Mouse (Mus musculus): ENCODE measurements around the gene Zfp14. TPM values are rescaled to one million over a fixed set of nuclear protein-coding genes. Genes with fewer than 3 reads are reported as not detected.

Gene Zfp14
- total RNA-seq, 1 experiment, result 2.1 TPM

DNA sequence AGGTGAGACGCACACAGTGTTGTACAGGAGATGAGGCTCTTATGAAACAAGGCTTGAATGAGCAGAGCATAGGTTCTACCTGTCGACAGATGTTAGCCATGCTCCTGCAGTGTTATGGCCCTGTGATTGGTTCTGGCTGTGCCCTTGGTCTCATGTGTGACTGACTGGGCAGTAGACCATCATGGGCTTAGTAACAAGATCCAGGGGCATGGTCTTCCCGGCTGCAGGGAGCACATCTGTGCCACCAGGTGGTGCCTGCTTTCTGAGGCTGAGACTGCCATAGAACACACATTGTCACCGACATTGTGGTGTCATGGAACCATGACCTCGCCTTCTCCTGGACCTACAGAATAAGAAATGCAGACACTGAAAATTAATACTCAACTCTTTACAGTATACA, 25.8 kb downstream of the Zfp14 start:
- peaks cover 6 to 32% of the 10 kb centered on the region in 2 experiments; a peak in 3 of 4 replicates for H3K4me1 ChIP-seq (ENCODE audit: control insufficient read depth in 2 of 2, insufficient read depth in 2 of 2, low read length in 2 of 2, poor library complexity in 1 of 2)
- no peak overlapping the region for H3K27ac ChIP-seq (ENCODE audit: insufficient read depth, low read depth, low read length, poor library complexity, severe bottlenecking)
- H3K9me3 ChIP-seq (ENCODE audit: control insufficient read depth, insufficient read depth, low read depth, low read length), result no peaks in the 10 kb centered on the region
- in situ Hi-C loops (cut with MboI; ENCODE audit: low sequenced_read_pairs in 2 of 2, unreplicated experiment in 2 of 2), result no loop called here
- H3K36me3 ChIP-seq (ENCODE audit: control insufficient read depth, insufficient read depth, low read length, poor library complexity, severe bottlenecking), result peaks cover 50% of the 10 kb centered on the region
- TF ChIP-seq HCFC1 (IDR thresholded peaks at IDR 0.05; ENCODE audit: borderline replicate concordance, insufficient read depth, low read length) (no peak), ZNF384 (IDR thresholded peaks at IDR 0.05; ENCODE audit: low read depth, low read length) (no peak), ZC3H11A (IDR thresholded peaks at IDR 0.05; ENCODE audit: borderline replicate concordance, low read depth, low read length) (no peak), CHD2 (IDR thresholded peaks at IDR 0.05; ENCODE audit: low read depth, low read length) (no peak), MAFK (IDR thresholded peaks at IDR 0.05; ENCODE audit: insufficient read depth, low read depth, low read length) (no peak)
- H3K4me3 ChIP-seq (ENCODE audit: insufficient read depth in 1 of 2, low read depth in 1 of 2, low read length in 2 of 2, poor library complexity in 1 of 2, severe bottlenecking in 1 of 2), result no peak overlapping the region
- H3K9ac ChIP-seq (ENCODE audit: insufficient read depth, low read depth, low read length, poor library complexity, severe bottlenecking), result no peak overlapping the region
- DNase-seq (ENCODE audit: low read depth, low spot score), result no peak

DNA sequence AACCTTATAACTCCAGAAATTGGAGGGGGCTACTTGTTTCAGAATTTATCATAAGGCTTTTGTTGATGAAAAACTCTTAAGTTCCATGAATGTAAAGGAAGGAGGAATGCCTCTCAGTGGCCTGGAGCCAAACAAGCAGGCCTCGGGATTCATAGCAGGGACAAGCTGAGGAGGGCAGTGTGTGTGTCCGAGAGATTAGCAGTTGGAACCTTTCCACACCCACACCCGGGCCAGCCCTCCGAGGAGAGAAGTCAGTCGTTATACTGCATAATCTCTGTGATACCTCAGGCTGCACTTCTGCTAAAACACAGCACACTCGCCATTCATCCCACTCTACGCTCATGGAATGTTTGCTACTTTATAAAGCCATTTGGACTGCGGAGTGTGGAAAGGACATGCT, 27.4 kb downstream of the Zfp14 start:
- H3K9ac ChIP-seq (ENCODE audit: insufficient read depth, low read depth, low read length, poor library complexity, severe bottlenecking), result no peak overlapping the region
- DNase-seq (ENCODE audit: low read depth, low spot score), result no peak
- H3K4me1 ChIP-seq (ENCODE audit: control insufficient read depth in 2 of 2, insufficient read depth in 2 of 2, low read length in 2 of 2, poor library complexity in 1 of 2), result peaks cover 5 to 25% of the 10 kb centered on the region in 2 experiments; a peak in 3 of 4 replicates
- H3K4me3 ChIP-seq (ENCODE audit: insufficient read depth in 1 of 2, low read depth in 1 of 2, low read length in 2 of 2, poor library complexity in 1 of 2, severe bottlenecking in 1 of 2), result no peak overlapping the region
- no peaks in the 10 kb centered on the region for H3K9me3 ChIP-seq (ENCODE audit: control insufficient read depth, insufficient read depth, low read depth, low read length)
- TF ChIP-seq ZNF384 (IDR thresholded peaks at IDR 0.05; ENCODE audit: low read depth, low read length) (no peak), ZC3H11A (IDR thresholded peaks at IDR 0.05; ENCODE audit: borderline replicate concordance, low read depth, low read length) (no peak), CHD2 (IDR thresholded peaks at IDR 0.05; ENCODE audit: low read depth, low read length) (no peak), HCFC1 (IDR thresholded peaks at IDR 0.05; ENCODE audit: borderline replicate concordance, insufficient read depth, low read length) (no peak), MAFK (IDR thresholded peaks at IDR 0.05; ENCODE audit: insufficient read depth, low read depth, low read length) (no peak)
- in situ Hi-C loops (cut with MboI; ENCODE audit: low sequenced_read_pairs in 2 of 2, unreplicated experiment in 2 of 2), result no loop called here
- H3K36me3 ChIP-seq (ENCODE audit: control insufficient read depth, insufficient read depth, low read length, poor library complexity, severe bottlenecking), result peaks cover 60% of the 10 kb centered on the region
- H3K27ac ChIP-seq (ENCODE audit: insufficient read depth, low read depth, low read length, poor library complexity, severe bottlenecking), result no peak overlapping the region

DNA sequence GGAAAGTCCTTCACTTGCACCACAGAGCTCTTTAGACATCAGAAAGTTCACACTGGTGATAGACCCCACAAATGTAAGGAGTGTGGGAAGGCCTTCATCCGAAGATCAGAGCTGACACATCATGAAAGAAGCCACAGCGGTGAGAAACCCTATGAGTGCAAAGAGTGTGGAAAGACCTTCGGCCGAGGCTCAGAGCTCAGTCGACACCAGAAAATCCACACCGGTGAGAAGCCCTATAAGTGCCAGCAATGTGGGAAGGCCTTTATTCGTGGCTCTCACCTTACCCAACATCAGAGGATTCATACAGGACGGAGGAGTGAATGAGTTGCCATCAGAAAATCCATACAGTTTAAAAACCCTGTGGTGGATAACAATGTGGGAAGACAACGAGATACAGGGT, 27.9 kb downstream of the Zfp14 start:
- no peak for DNase-seq (ENCODE audit: low read depth, low spot score)
- no peak overlapping the region for H3K4me3 ChIP-seq (ENCODE audit: insufficient read depth in 1 of 2, low read depth in 1 of 2, low read length in 2 of 2, poor library complexity in 1 of 2, severe bottlenecking in 1 of 2)
- no peaks in the 10 kb centered on the region for H3K9me3 ChIP-seq (ENCODE audit: control insufficient read depth, insufficient read depth, low read depth, low read length)
- TF ChIP-seq CHD2 (IDR thresholded peaks at IDR 0.05; ENCODE audit: low read depth, low read length), result no peak
- TF ChIP-seq ZNF384 (IDR thresholded peaks at IDR 0.05; ENCODE audit: low read depth, low read length), result no peak
- no peak for TF ChIP-seq MAFK (IDR thresholded peaks at IDR 0.05; ENCODE audit: insufficient read depth, low read depth, low read length)
- no peak for TF ChIP-seq HCFC1 (IDR thresholded peaks at IDR 0.05; ENCODE audit: borderline replicate concordance, insufficient read depth, low read length)
- no peak for TF ChIP-seq ZC3H11A (IDR thresholded peaks at IDR 0.05; ENCODE audit: borderline replicate concordance, low read depth, low read length)
- no peak overlapping the region for H3K9ac ChIP-seq (ENCODE audit: insufficient read depth, low read depth, low read length, poor library complexity, severe bottlenecking)
- H3K4me1 ChIP-seq (ENCODE audit: control insufficient read depth in 2 of 2, insufficient read depth in 2 of 2, low read length in 2 of 2, poor library complexity in 1 of 2), result peaks cover 5 to 21% of the 10 kb centered on the region in 2 experiments; a peak in 3 of 4 replicates
- peaks cover 62% of the 10 kb centered on the region for H3K36me3 ChIP-seq (ENCODE audit: control insufficient read depth, insufficient read depth, low read length, poor library complexity, severe bottlenecking)
- H3K27ac ChIP-seq (ENCODE audit: insufficient read depth, low read depth, low read length, poor library complexity, severe bottlenecking), result no peak overlapping the region
- in situ Hi-C loops (cut with MboI; ENCODE audit: low sequenced_read_pairs in 2 of 2, unreplicated experiment in 2 of 2), result no loop called here

DNA sequence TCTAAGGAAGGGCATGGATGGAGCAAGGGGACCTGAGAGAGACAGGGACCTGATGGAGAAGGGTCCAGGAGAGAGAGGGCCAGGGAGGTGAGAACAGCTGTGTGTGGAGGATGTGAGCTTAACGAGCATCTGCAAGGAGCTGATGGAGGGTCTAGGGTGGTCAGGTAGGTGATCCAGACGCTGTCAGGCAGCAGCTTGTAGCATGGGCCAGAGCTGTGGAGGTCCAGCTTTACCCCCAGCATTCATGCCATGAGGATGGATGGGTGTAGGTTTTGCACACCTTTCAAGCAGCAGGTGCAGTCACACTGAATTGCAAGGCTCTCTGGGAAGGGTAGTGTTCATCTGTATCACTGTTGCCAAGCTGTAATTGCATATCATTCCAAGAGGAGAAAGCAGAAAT, 31.6 kb downstream of the Zfp14 start:
- Histone ChIP-seq H3K4me3 (ENCODE audit: insufficient read depth in 1 of 2, low read depth in 1 of 2, low read length in 2 of 2, poor library complexity in 1 of 2, severe bottlenecking in 1 of 2) (no peak overlapping the region), H3K27ac (ENCODE audit: insufficient read depth, low read depth, low read length, poor library complexity, severe bottlenecking) (no peak overlapping the region), H3K36me3 (ENCODE audit: control insufficient read depth, insufficient read depth, low read length, poor library complexity, severe bottlenecking) (peaks cover 67% of the 10 kb centered on the region), H3K9ac (ENCODE audit: insufficient read depth, low read depth, low read length, poor library complexity, severe bottlenecking) (no peak overlapping the region), H3K4me1 (ENCODE audit: control insufficient read depth in 2 of 2, insufficient read depth in 2 of 2, low read length in 2 of 2, poor library complexity in 1 of 2) (peaks cover 0 to 2% of the 10 kb centered on the region in 2 experiments; a peak in 1 of 4 replicates), H3K9me3 (ENCODE audit: control insufficient read depth, insufficient read depth, low read depth, low read length) (no peaks in the 10 kb centered on the region)
- TF ChIP-seq MAFK (IDR thresholded peaks at IDR 0.05; ENCODE audit: insufficient read depth, low read depth, low read length) (no peak), CHD2 (IDR thresholded peaks at IDR 0.05; ENCODE audit: low read depth, low read length) (no peak), HCFC1 (IDR thresholded peaks at IDR 0.05; ENCODE audit: borderline replicate concordance, insufficient read depth, low read length) (no peak), ZC3H11A (IDR thresholded peaks at IDR 0.05; ENCODE audit: borderline replicate concordance, low read depth, low read length) (no peak), ZNF384 (IDR thresholded peaks at IDR 0.05; ENCODE audit: low read depth, low read length) (no peak)
- no peak for DNase-seq (ENCODE audit: low read depth, low spot score)
- in situ Hi-C loops (cut with MboI; ENCODE audit: low sequenced_read_pairs in 2 of 2, unreplicated experiment in 2 of 2), result loop anchor here in 1 of 2 experiments (10.0 kb wide), 1 partner anchor 55 kb away; the partner anchor contains the start of gene Zfp82

All from ES-E14 (cell line).